Mouse (Mus musculus) natural killer cell, adult 2 months (primary cell): ENCODE results near the gene Misp.

Experiments used
- DNase-seq, 2 experiments: peaks; one replicate each; pipeline ENCODE4 v3.0.0; 2022; ENCODE audit warnings: low spot score in 2 of 2

Misp gene

DNA sequence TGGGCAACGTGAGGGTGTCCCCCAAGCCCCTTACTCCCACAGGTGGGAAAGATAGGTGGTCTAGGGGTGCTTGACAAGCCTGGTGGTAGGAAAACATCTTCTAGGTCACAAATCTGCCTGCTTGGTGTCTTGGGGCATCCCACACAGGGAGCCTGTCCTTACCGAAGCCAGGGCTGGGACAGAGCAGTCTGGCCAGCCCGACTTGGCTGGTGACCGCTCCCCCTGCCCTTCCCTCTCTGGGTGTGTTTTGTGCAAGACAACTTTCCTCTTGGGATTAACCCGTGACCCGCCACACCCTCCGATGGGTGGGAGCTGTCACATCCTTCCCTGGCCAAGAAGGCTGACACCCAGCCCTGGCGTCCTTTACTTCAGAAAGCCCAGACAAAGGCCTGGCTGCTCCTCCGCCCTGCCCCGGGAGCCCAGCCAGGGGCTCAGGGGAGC lies 26.3 kb upstream of the Misp start:
- no peak for DNase-seq

DNA sequence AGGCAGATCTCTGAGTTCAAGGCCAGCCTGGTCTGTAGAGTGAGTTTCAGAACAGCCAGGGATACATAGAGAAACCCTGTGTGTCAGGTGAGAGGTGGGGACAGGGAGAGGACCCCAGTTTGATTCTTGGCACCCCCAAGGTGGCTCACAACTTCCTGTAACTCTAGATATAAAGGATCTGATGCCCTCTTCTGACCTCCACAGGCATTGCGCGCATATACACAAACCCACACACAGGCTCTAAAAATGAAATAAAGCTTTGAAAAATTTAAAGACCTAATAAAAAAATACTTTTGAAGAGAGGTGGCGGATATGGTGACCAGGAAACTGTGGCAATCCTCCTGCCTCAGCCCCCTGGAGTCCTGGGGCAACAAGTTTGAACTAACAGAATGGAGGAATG lies 24.9 kb upstream of the Misp start:
- DNase-seq = no peak

- no peak for DNase-seq
Observed at GRCm38 (mm10) chr10:79797326-79797725, 23.5 kb upstream of the Misp start.

- peak in 1 of 2 experiments; percentile 27 for DNase-seq
Observed at GRCm38 (mm10) chr10:79798289-79798928, 22.4 kb upstream of the Misp start.

- DNase-seq = no peak
Observed at GRCm38 (mm10) chr10:79800508-79800907, 20.3 kb upstream of the Misp start.

GRCm38 (mm10) chr10:79801837-79802236 lies 19.0 kb upstream of the Misp start:
- no peak for DNase-seq

DNA sequence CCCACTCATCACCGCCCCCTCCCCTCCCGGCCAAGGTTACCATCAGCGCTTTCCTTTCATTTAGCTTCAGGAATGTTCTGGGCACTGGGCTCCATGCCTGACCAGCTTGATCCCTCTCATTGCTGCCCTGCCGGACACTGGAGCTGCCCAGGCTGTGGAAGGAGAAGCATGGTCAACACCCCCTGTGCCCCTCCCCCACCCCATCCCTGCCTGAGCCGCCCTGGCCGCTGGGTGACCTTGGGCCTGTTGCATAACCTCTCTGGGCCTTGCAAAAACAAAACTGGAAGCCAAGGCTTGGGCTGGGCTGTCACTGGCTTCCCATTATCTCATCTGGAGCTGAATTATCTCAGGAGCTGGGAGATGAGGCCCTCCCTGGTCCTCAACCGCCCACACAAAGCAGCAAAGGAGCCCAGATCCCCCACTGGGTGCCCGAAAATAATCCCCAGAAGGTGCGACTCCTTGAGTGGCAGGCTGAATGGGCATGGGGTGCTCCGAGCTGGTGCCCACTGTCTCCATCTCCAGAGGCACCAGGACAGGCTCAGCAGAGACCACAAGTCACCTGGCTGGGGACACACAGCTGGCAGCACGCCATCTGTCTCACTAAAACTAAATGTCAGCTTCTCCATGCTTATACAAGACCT lies 18.3 kb upstream of the Misp start:
- DNase-seq = no peak

- DNase-seq = no peak
Observed at GRCm38 (mm10) chr10:79803716-79804323, 17.0 kb upstream of the Misp start.

- no peak for DNase-seq
Observed at GRCm38 (mm10) chr10:79805636-79806035, 15.2 kb upstream of the Misp start.

GRCm38 (mm10) chr10:79806331-79806730 lies 14.5 kb upstream of the Misp start:
- DNase-seq = no peak

GRCm38 (mm10) chr10:79806972-79807371 lies 13.8 kb upstream of the Misp start:
- DNase-seq = no peak

GRCm38 (mm10) chr10:79807826-79808225 lies 13.0 kb upstream of the Misp start:
- no peak for DNase-seq

DNA sequence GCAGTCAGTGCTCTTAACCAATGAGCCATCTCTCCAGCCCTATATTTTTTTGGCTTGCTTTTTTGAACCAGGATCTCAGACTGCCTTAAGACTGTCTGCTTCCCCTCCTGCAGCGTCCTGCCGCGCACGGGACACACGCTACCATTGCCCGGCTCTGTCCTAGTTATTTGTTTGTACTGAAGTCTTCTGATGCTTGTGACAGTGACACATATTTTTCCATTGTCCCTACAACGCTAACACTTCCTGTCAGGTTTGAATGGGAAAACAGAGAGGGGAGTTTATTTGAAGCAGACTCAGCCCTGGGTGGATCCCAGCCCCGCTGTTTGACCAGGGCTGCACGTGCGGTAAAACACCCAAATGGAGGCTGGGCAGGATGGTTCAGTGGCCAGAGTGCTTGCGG lies 12.1 kb upstream of the Misp start:
- no peak for DNase-seq

DNA sequence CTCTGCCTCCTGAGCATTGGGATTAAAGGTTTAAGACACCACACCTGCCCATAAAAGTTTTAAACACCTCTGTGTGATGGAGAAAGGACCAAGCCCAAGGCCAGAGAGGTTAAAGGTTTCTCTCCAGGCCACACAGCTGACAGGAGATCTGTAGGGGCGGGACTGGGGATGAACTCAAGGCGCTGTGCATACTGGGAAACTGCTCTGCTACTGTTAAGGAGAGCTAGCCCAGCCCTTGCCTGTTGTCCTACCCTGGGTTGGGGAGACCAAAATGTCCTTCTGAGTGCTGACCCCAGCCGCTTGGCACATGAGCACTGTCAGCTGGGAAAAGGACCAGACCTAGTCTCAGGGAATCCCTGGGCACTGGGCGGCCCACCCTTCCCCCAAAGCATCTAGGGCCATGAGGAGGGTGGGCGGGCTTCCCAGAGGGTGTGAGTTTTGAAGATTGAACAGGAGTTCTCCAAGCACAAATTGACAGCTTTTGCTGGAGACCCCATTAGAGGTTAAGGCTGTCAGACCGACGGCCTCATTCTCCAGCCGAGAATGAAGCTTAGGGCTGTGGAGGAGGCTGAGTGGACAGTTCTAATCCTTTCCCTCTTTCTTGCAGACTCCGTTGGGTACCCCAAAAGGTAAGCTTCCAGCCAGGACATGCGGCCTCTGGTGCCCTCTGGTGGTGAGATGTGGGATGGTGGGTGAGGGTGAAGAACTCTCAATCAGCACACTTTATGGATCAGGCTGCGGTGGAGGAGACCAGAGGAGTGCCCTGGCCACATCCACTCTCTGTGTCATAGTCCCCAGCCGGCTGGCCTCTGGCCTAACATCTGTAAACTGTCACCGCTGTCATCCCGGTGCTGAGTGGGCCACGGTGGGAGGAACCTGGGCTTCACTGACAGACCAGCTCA lies 8.8 kb upstream of the Misp start:
- peak; percentile 75 to 80 for DNase-seq

- DNase-seq = no peak
Observed at GRCm38 (mm10) chr10:79814271-79814842, 6.4 kb upstream of the Misp start.

DNA sequence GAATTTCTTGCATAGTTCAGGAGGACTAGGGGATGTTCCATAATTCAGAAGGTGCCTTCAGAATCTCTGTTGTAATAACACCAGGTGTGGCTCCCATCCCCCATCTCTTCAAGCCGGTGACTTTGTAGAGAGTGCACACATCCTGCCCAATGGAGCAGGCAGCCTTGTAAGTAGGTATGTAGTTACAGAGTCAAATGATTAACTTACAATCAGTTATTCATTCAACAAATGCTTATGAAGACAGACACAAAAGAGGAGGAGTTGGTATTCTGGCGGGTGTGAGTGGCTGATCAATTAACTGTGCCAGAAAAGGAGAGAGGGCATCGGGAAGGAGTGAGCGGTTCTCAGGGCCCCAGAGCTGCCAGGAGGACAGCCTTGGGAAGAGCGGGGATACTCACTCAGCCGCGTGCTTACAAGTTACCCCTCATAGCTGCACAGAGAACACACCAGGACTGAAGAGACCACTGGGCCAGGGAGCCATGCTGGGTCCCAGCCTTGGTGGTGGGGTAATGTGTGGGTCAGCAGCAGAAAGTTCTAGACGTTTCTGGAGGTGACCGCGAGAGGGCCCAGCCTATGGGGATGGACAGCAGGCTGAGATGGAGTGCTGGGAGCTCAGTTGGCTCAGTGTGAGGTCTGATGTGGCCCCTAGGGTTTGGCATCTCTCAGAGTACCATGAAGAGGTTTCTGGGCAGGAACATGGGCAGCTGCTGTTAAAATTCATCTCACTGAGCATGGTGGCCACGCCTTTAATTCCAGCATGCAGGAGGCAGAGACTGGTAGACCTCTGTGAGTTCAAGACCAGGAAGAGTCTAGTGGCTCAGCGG lies 4.9 kb upstream of the Misp start:
- no peak for DNase-seq

GRCm38 (mm10) chr10:79817111-79817510 lies 3.7 kb upstream of the Misp start:
- no peak for DNase-seq

GRCm38 (mm10) chr10:79818225-79818624 lies 2.6 kb upstream of the Misp start:
- no peak for DNase-seq

DNA sequence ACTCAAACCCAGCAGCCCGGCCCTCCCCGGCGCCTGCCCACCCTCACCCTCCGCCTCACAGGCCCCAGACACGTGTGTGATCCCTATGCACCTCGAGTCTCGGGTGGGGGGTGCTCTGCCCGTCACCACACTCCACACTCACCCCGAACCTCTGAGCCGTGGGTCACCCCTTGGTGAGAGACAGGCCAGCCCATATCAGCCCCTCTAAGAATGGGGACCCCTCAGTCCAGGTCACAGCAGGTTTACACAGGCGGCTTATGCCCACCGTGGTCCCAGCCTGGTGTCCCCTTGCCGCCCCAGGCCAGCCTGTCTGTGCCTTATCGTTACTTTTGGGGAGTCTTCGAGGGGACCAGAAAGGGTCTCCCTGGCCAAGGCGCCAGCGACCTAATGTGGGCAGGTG lies 1.2 kb upstream of the Misp start:
- no peak for DNase-seq

DNA sequence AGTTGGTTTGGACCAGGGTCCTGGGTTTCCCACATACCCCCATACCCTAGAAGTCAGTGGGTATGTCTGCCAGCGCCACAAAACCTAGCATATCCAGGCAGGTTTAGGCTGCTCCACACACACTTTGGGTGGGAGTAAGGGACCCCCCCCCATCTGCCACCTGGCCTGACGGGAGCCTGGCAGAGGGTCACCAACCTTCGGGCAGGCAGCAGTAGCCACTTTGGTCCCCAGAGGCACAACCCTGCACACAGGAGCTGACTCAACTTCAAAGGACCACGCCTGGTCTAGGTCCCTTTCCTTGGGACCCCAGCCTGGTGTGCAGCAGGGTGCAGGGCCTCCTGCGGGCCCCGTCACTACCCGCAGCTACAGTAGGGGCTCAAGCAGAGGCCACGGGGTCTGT lies 512 bp upstream of the Misp start:
- DNase-seq = no peak

GRCm38 (mm10) chr10:79821731-79822130 lies 942 bp downstream of the Misp start:
- no peak for DNase-seq
